Mouse (Mus musculus) heart, postnatal 10 days (tissue): ENCODE results near the gene Cradd. TPM values are rescaled to one million over a fixed set of nuclear protein-coding genes. Genes with fewer than 3 reads are reported as not detected.

Source experiments
- DNase-seq, 2 experiments: peaks; one replicate each; pipeline ENCODE4 v3.0.0; 2021
- intact Hi-C: fragments of 180-260 bp; cut with DNase I; formaldehyde crosslinking; loops from one replicate; pipeline ENCODE4 v1.15.1; 2025
- total RNA-seq, 2 experiments: library from RNA; stranded (reverse); gene quantifications; 2 replicates each; pipeline ENCODE4 v1.2.3; 2021

Cradd gene
- total RNA-seq, 2 experiments from 2014 or later, result 12.9 to 13.5 TPM

GRCm38 (mm10) chr10:95254453-95255001, 69.4 kb downstream of the Cradd start:
- intact Hi-C loops, result no loop called here
- peak; percentile 68 to 70 for DNase-seq

GRCm38 (mm10) chr10:95254046-95254445, 69.9 kb downstream of the Cradd start:
- intact Hi-C loops, result no loop called here
- DNase-seq, result no peak

GRCm38 (mm10) chr10:95251674-95252073, 72.3 kb downstream of the Cradd start:
- intact Hi-C loops, result no loop called here
- DNase-seq, result no peak

GRCm38 (mm10) chr10:95248362-95248761, 75.6 kb downstream of the Cradd start:
- no peak for DNase-seq
- intact Hi-C loops, result no loop called here

GRCm38 (mm10) chr10:95246696-95247095, 77.2 kb downstream of the Cradd start:
- intact Hi-C loops, result no loop called here
- no peak for DNase-seq

- DNase-seq, result no peak
- intact Hi-C loops, result no loop called here
These were observed 78.3 kb downstream of the Cradd start for GRCm38 (mm10) chr10:95245680-95245982.

GRCm38 (mm10) chr10:95244961-95245679, 78.8 kb downstream of the Cradd start:
- intact Hi-C loops, result no loop called here
- DNase-seq, result no peak

- DNase-seq, result no peak
- intact Hi-C loops, result no loop called here
These were observed 84.5 kb downstream of the Cradd start for GRCm38 (mm10) chr10:95239196-95240069.

- DNase-seq, result no peak
- intact Hi-C loops, result no loop called here
These were observed 85.3 kb downstream of the Cradd start for GRCm38 (mm10) chr10:95238667-95239066.

GRCm38 (mm10) chr10:95236226-95236625, 87.7 kb downstream of the Cradd start:
- no peak for DNase-seq
- intact Hi-C loops, result no loop called here

GRCm38 (mm10) chr10:95234661-95235060, 89.3 kb downstream of the Cradd start:
- intact Hi-C loops, result loop anchor here (5.0 kb wide), 2 partner anchors 153 to 242 kb away; no protein-coding TSS in a partner anchor
- DNase-seq, result no peak

- DNase-seq, result no peak
- intact Hi-C loops, result loop anchor here (5.0 kb wide), 2 partner anchors 154 to 241 kb away; no protein-coding TSS in a partner anchor
These were observed 90.9 kb downstream of the Cradd start for GRCm38 (mm10) chr10:95233044-95233443.

GRCm38 (mm10) chr10:95232554-95232953, 91.4 kb downstream of the Cradd start:
- peak; percentile 49 to 50 for DNase-seq
- intact Hi-C loops, result loop anchor here (5.0 kb wide), 2 partner anchors 155 to 240 kb away; no protein-coding TSS in a partner anchor

- DNase-seq, result no peak
- intact Hi-C loops, result loop anchor here (10.0 kb wide), 1 partner anchor 123 kb away; no protein-coding TSS in a partner anchor
These were observed 95.7 kb downstream of the Cradd start for GRCm38 (mm10) chr10:95228192-95228591.

GRCm38 (mm10) chr10:95227590-95227989, 96.3 kb downstream of the Cradd start:
- DNase-seq, result no peak
- intact Hi-C loops, result loop anchor here (10.0 kb wide), 1 partner anchor 123 kb away; no protein-coding TSS in a partner anchor

GRCm38 (mm10) chr10:95226772-95227171, 97.2 kb downstream of the Cradd start:
- DNase-seq, result no peak
- intact Hi-C loops, result loop anchor here (10.0 kb wide), 1 partner anchor 122 kb away; no protein-coding TSS in a partner anchor

- intact Hi-C loops, result loop anchor here (10.0 kb wide), 1 partner anchor 120 kb away; no protein-coding TSS in a partner anchor
- no peak for DNase-seq
These were observed 98.9 kb downstream of the Cradd start for GRCm38 (mm10) chr10:95225006-95225405.

GRCm38 (mm10) chr10:95223211-95223610, 100.7 kb downstream of the Cradd start:
- intact Hi-C loops, result loop anchor here (10.0 kb wide), 1 partner anchor 118 kb away; no protein-coding TSS in a partner anchor
- no peak for DNase-seq

- no peak for DNase-seq
- intact Hi-C loops, result loop anchor here (10.0 kb wide), 1 partner anchor 117 kb away; no protein-coding TSS in a partner anchor
These were observed 102.0 kb downstream of the Cradd start for GRCm38 (mm10) chr10:95221914-95222313.

- intact Hi-C loops, result loop anchor here (10.0 kb wide), 1 partner anchor 116 kb away; no protein-coding TSS in a partner anchor
- no peak for DNase-seq
These were observed 103.4 kb downstream of the Cradd start for GRCm38 (mm10) chr10:95220536-95220935.

- DNase-seq, result peak in 1 of 2 experiments; percentile 51
- intact Hi-C loops, result loop anchor here (5.0 kb wide), 1 partner anchor 104 kb away; the partner anchor contains the start of gene Cradd
These were observed 105.3 kb downstream of the Cradd start for GRCm38 (mm10) chr10:95218683-95219060.
